Mouse (Mus musculus): ENCODE data around the gene Myh2.

DNA sequence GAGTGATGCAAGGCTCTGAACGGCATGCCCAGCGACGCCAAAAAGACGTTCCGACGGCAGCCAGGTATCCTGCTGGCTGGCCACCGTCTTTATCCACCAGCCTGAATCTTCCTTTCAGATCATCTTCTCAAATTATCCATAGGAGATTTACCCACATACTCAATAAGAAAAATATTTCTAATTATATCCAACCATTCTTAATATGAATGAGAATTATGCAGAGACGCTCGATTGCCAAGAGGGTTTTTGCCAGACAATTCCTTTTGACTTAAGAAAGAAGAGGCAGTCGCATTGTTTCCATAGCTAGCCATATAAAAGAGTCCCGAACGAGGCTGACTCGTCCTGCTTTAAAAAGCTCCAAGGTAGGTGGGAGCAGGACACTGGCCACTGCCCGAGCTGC, at the start of gene Myh2:
- TF ChIP-seq POLR2A (IDR thresholded peaks at IDR 0.05; ENCODE audit: low read depth, low read length) (no peak), CTCF (conservative IDR thresholded peaks at IDR 0.05; ENCODE audit: insufficient read depth, insufficient read length, low read depth, low read length) (no peak)
